Mouse (Mus musculus) adrenal gland (tissue): Measurements from ENCODE around the gene Cstf1.

Experiments used
- intact Hi-C: fragments of 180-260 bp; cut with DNase I; formaldehyde crosslinking; loops from one replicate; pipeline ENCODE4 v1.15.1; 2025

Gene Cstf1

DNA sequence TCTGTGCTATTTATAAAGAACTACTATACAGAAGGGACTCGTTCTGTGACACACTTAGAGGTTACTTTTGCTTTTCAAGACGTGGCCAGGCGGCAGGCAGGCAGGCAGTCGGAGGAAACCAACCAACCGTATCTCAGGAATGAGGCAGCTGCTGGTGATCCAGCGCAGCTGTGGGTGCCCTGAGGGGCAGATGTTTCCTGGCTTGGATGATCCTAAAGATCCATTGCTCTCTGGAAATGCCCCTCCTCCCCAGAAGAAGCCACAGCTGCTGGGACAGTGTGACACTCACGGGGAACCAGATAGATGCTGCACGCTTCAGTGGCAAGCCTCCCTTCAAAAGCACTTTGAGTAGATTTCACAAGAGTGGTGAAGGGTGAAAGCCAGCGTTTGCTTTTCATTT lies 42.0 kb downstream of the Cstf1 start:
- intact Hi-C loops, result no loop called here

- intact Hi-C loops, result no loop called here
These were observed 42.8 kb downstream of the Cstf1 start for GRCm38 (mm10) chr2:172413273-172413672.

DNA sequence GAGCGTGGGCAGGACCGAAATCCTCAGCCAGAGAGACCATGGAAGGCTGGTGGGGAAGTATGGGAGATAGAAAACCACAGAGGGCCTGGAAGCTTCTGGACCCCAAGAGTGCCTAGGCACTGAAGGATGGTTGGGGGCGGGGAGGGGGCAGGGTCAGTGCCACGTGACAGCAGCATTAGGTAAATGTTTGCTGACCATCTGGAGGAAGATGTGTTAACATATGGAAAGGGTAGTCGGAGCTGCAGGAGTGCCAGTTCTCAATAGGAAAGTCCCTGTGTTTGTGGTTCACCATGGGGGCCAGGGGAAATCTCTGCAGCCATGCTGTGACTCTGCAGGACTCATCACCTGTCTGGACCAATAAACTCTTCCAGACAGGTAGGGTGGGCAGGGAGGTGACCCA lies 43.4 kb downstream of the Cstf1 start:
- intact Hi-C loops, result no loop called here

GRCm38 (mm10) chr2:172416218-172416617 lies 45.7 kb downstream of the Cstf1 start:
- intact Hi-C loops, result no loop called here

DNA sequence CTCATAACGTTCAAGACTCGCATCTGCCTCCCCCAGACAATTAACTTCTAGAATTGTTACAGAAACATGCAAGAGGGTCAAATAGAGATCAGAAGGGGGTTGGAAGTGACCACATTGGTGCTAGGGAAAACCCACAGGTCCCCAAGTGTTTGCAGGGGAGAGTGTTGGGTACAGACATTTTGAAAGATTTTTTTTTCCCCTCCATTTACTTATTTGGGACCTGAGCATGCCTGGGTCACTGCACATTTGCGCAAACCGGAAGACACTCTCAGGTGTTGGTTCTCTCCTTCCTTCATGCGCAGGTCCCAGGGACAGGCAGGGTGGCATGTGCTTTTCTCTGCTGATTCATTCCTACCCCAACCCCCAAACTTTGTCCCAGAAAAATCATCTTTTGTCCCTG lies 46.4 kb downstream of the Cstf1 start:
- intact Hi-C loops, result no loop called here

DNA sequence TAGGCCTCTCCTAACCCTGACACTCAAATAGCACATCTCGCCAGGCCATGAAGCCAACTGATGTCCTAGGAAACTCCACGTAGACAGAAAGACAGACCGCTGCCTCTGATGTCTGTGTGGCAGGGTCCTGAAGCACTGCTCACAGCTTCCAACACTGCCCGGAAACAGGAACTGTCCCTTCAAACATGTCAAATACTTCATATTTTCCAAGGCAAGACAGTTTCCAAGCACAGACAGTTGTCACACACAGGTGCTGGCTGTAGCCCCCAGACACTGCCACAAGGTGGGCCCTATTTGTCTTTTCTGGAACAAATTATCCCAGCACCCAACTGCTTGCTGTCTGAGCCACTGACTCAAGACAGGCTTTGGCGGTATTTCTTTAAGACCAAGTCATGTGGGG lies 47.7 kb downstream of the Cstf1 start:
- intact Hi-C loops, result no loop called here

- intact Hi-C loops, result no loop called here
These were observed 60.1 kb downstream of the Cstf1 start for GRCm38 (mm10) chr2:172430609-172431008.
